Mouse (Mus musculus): Measurements from ENCODE around the gene Fbxw10. TPM values are rescaled to one million over a fixed set of nuclear protein-coding genes. Genes with fewer than 3 reads are reported as not detected.

Fbxw10 gene
- total and polyA plus RNA-seq, 2 experiments from 2014 or later: 0.26 TPM; not detected in 1

DNA sequence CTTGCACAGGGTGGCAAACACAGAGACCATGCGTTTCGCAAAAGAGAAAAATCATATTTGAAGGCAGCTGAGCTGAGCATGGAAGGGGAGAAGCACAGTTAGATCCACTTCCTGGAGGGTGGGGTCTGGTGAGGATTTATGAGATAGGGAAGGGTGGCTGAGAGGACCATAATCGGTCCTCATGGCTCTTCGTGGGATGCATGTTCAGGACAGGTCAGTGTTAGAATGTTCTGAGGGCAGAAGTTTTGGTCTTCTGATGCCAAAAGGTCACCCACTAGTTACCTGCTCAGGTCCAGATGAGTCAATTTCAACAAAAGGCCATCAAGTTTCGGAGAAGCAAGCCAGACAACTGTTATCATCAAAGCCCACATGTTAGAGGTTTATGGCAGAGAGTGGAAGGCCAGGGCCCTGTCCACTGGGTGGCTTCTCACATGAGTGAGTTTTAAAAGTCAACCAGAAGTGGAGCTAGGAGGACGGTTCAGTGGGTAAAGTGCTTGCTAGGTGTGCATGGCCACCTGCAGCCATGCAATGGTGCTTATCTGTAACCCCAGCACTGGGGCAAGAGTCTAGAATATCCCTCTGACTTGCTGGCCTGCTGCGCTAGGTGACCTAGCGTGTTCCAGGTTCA, 27.7 kb upstream of the Fbxw10 start:
- DNase-seq (ENCODE audit: low spot score): no peak
- Histone ChIP-seq H3K27ac (ENCODE audit: low read depth) (no peak overlapping the region), H3K36me3 (replicated peaks; ENCODE audit: control insufficient read depth, insufficient read depth, low read length) (no peaks in the 10 kb centered on the region), H3K9ac (replicated peaks; ENCODE audit: low read depth, low read length) (no peak overlapping the region), H3K4me2 (ENCODE audit: low read depth, low read length) (no peak overlapping the region), H3K4me1 (ENCODE audit: control insufficient read depth, insufficient read depth) (peaks cover 14% of the 10 kb centered on the region; the same call in 1 of the 2 replicates), H3K27me3 (ENCODE audit: control insufficient read depth, insufficient read depth, low read length) (no peaks in the 10 kb centered on the region), H3K9me3 (replicated peaks; ENCODE audit: control insufficient read depth, low read length) (no peaks in the 10 kb centered on the region), H3K4me3 (ENCODE audit: low read depth, low read length) (no peak overlapping the region)
- TF ChIP-seq EP300 (IDR thresholded peaks at IDR 0.05; ENCODE audit: low read depth) (no peak), CTCF (IDR thresholded peaks at IDR 0.05; ENCODE audit: low read depth) (no peak)
- 86% methylated on average over 8 of the region's 8 CpGs for WGBS
- ATAC-seq (ENCODE audit: insufficient read depth, low read depth): no peak

DNA sequence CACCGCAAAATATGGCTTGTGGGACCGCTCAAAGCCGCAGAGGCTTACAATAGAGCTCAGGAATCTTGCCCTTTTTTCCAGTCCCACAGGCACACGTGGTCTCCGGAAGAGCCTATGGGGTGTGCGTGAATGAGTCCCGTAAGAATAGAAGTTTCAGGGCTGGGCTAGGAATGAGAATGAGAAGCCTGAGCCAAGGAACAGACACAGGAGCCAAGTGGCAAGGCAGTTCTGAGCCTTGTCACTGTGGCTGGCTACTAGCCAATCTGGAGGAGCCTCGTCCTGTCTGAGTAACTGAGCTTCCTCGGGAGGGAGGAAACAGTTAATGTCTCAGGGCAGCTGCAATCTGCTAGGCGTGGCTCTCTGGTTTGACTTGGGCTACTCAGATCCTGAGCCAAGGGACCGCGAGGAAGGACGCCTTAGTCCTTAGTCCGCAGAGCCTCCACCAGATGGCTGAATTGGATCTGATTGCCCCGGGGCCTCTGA, 26.8 kb upstream of the Fbxw10 start, which contains the start of gene Trim16:
TSS of gene Trim16 (plus strand) at position 173 of the 483 bp plus-strand sequence.
- 4% methylated on average over 15 of the region's 15 CpGs for WGBS
- TF ChIP-seq CTCF (IDR thresholded peaks at IDR 0.05; ENCODE audit: low read depth): no peak
- TF ChIP-seq EP300 (IDR thresholded peaks at IDR 0.05; ENCODE audit: low read depth): peak; percentile 43; the same call in 1 of the 2 replicates
- Histone ChIP-seq H3K27ac (ENCODE audit: low read depth) (peak within 1 kb of the TSS; percentile 71), H3K36me3 (replicated peaks; ENCODE audit: control insufficient read depth, insufficient read depth, low read length) (no peaks in the 10 kb centered on the region), H3K27me3 (ENCODE audit: control insufficient read depth, insufficient read depth, low read length) (no peaks in the 10 kb centered on the region), H3K9me3 (replicated peaks; ENCODE audit: control insufficient read depth, low read length) (no peaks in the 10 kb centered on the region), H3K4me1 (ENCODE audit: control insufficient read depth, insufficient read depth) (peaks cover 14% of the 10 kb centered on the region; the same call in 1 of the 2 replicates), H3K4me3 (ENCODE audit: low read depth, low read length) (peak within 1 kb of the TSS; percentile 52), H3K4me2 (ENCODE audit: low read depth, low read length) (peak within 1 kb of the TSS; percentile 68), H3K9ac (replicated peaks; ENCODE audit: low read depth, low read length) (peak within 1 kb of the TSS; percentile 53)
- ATAC-seq (ENCODE audit: insufficient read depth, low read depth) (peak; percentile 87), DNase-seq (ENCODE audit: low spot score) (peak; percentile 73)

DNA sequence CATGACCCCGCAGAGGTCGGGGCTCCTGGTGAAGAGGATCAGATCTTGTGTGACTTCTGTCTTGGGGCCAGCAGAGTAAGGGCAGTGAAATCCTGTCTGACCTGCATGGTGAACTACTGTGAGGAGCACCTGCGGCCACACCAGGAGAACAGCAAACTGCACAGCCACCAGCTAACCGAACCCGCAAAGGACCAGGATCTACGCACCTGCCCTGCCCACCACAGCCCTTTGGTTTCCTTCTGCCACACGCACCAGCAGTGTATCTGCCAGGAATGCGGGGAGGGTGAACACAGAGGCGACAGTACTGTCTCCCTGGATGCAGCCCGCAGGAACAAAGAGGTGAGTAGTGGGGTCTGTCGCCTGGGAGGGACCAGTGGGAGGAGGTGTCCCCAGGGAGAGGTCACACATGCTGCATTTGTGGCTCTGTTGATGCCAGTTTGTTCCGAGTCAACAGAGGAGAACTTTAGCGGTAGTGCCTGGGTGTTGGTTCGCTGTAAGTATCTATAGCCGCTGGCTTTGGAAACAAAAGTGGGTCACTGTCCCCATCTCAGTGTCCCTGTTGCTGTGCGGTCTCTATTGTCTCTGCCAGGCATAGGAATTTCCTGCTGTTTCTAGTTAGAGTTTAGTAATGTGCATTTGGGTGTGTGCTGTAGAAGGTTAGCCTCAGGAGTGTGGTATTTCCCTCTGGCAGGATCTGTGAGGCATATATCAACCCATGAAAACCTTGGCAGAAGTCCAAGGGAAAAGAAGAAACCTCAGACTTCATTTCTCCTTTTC, 26.0 kb upstream of the Fbxw10 start:
- Histone ChIP-seq H3K9ac (replicated peaks; ENCODE audit: low read depth, low read length) (peak overlapping the region; percentile 53), H3K4me3 (ENCODE audit: low read depth, low read length) (peak overlapping the region; percentile 52), H3K4me1 (ENCODE audit: control insufficient read depth, insufficient read depth) (peaks cover 17% of the 10 kb centered on the region; the same call in 1 of the 2 replicates), H3K27me3 (ENCODE audit: control insufficient read depth, insufficient read depth, low read length) (no peaks in the 10 kb centered on the region), H3K36me3 (replicated peaks; ENCODE audit: control insufficient read depth, insufficient read depth, low read length) (no peaks in the 10 kb centered on the region), H3K9me3 (replicated peaks; ENCODE audit: control insufficient read depth, low read length) (no peaks in the 10 kb centered on the region), H3K27ac (ENCODE audit: low read depth) (peak overlapping the region; percentile 71), H3K4me2 (ENCODE audit: low read depth, low read length) (peak overlapping the region; percentile 68)
- ATAC-seq (ENCODE audit: insufficient read depth, low read depth) (no peak; the same call in 1 of the 2 replicates), DNase-seq (ENCODE audit: low spot score) (peak; percentile 28)
- TF ChIP-seq CTCF (IDR thresholded peaks at IDR 0.05; ENCODE audit: low read depth): no peak
- no peak for TF ChIP-seq EP300 (IDR thresholded peaks at IDR 0.05; ENCODE audit: low read depth)
- WGBS: 9% methylated on average over 16 of the region's 16 CpGs

DNA sequence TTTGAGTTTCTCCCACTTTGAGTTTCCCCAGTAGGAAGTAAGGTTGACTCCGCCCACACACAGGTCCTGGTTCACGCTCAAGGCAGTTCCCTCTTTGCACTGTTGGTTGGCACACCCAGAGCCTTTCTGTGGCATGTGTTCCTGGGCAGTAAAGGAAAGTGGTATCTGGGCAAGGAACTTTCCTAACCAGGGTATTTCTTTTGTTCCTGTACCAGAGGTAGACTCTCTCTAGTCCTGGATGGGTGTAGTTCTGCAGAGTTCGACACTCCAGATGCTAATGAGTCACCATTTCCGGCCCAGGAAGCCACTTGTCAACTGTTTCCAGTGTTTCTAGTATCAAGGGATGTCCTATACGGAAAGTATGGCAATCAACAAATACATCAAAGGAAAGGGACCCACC, 25.0 kb upstream of the Fbxw10 start:
- peak; percentile 13 for DNase-seq (ENCODE audit: low spot score)
- H3K9ac ChIP-seq (replicated peaks; ENCODE audit: low read depth, low read length): no peak overlapping the region
- ATAC-seq (ENCODE audit: insufficient read depth, low read depth): no peak
- 41% methylated on average over 5 of the region's 5 CpGs for WGBS
- TF ChIP-seq CTCF (IDR thresholded peaks at IDR 0.05; ENCODE audit: low read depth) (no peak), EP300 (IDR thresholded peaks at IDR 0.05; ENCODE audit: low read depth) (no peak)
- H3K4me1 ChIP-seq (ENCODE audit: control insufficient read depth, insufficient read depth): peaks cover 17% of the 10 kb centered on the region; the same call in 1 of the 2 replicates
- H3K36me3 ChIP-seq (replicated peaks; ENCODE audit: control insufficient read depth, insufficient read depth, low read length): no peaks in the 10 kb centered on the region
- no peaks in the 10 kb centered on the region for H3K27me3 ChIP-seq (ENCODE audit: control insufficient read depth, insufficient read depth, low read length)
- peak overlapping the region; percentile 52 for H3K4me3 ChIP-seq (ENCODE audit: low read depth, low read length)
- H3K4me2 ChIP-seq (ENCODE audit: low read depth, low read length): peak overlapping the region; percentile 68
- H3K27ac ChIP-seq (ENCODE audit: low read depth): peak overlapping the region; percentile 59
- H3K9me3 ChIP-seq (replicated peaks; ENCODE audit: control insufficient read depth, low read length): no peaks in the 10 kb centered on the region

DNA sequence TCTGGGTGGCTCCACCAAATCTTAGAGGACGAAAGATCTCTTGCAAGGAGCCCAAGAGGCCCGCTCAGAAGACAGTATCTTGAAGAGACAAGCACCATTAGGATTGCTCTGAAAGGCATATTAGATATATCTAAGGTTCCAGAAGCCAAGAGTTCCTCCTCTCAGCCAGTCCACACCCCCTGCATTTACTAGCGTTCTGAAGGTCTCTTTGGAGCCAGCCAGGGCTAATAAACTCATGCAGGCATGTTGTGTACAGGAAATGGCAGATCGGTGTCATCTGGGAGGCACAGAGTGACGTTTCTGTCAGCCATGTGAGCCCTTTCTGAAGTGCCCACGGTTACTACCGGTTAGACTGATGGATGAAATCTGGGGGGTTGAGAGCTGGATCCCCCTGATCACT, 22.7 kb upstream of the Fbxw10 start:
- Histone ChIP-seq H3K4me2 (ENCODE audit: low read depth, low read length) (no peak overlapping the region), H3K27me3 (ENCODE audit: control insufficient read depth, insufficient read depth, low read length) (no peaks in the 10 kb centered on the region), H3K9ac (replicated peaks; ENCODE audit: low read depth, low read length) (no peak overlapping the region), H3K4me1 (ENCODE audit: control insufficient read depth, insufficient read depth) (peaks cover 17% of the 10 kb centered on the region; the same call in 1 of the 2 replicates), H3K36me3 (replicated peaks; ENCODE audit: control insufficient read depth, insufficient read depth, low read length) (peaks cover 6% of the 10 kb centered on the region), H3K27ac (ENCODE audit: low read depth) (no peak overlapping the region), H3K4me3 (ENCODE audit: low read depth, low read length) (no peak overlapping the region), H3K9me3 (replicated peaks; ENCODE audit: control insufficient read depth, low read length) (no peaks in the 10 kb centered on the region)
- ATAC-seq (ENCODE audit: insufficient read depth, low read depth): no peak
- no peak for DNase-seq (ENCODE audit: low spot score)
- 54% methylated on average over 7 of the region's 7 CpGs for WGBS
- no peak for TF ChIP-seq CTCF (IDR thresholded peaks at IDR 0.05; ENCODE audit: low read depth)
- TF ChIP-seq EP300 (IDR thresholded peaks at IDR 0.05; ENCODE audit: low read depth): no peak

All from heart, postnatal 0 days (tissue).